Mouse (Mus musculus): ENCODE data around the gene Shbg. TPM values are rescaled to one million over a fixed set of nuclear protein-coding genes. Genes with fewer than 3 reads are reported as not detected.

Shbg gene
- not detected in 2 replicates for total RNA-seq (2014; rRNA removed)
- polyA plus RNA-seq (2015; fragmentation: Nextera tagmentation; extraction: Ambion mirVana): not detected in 2 replicates

- H3K4me1 ChIP-seq (ENCODE audit: insufficient read depth, low read length): 0 out of 2 replicates have a peak, but pooled peaks cover 2% of the 10 kb centered on the region
- ATAC-seq (ENCODE audit: low FRiP score): no peak
- H3K4me3 ChIP-seq (ENCODE audit: low read depth, low read length): no peak within 1 kb of the TSS
- H3K4me2 ChIP-seq (ENCODE audit: low read depth, low read length, poor library complexity, severe bottlenecking): no peak within 1 kb of the TSS
- DNase-seq (ENCODE audit: low spot score): no peak
- TF ChIP-seq CTCF (IDR thresholded peaks at IDR 0.05): no peak
- no peaks in the 10 kb centered on the region for H3K36me3 ChIP-seq (ENCODE audit: insufficient read depth, low read length)
- H3K9ac ChIP-seq (replicated peaks; ENCODE audit: low read length, poor library complexity, severe bottlenecking): no peak within 1 kb of the TSS
- H3K9me3 ChIP-seq (ENCODE audit: low read length): no peaks in the 10 kb centered on the region
- no peak within 1 kb of the TSS for H3K27ac ChIP-seq (ENCODE audit: low read depth, low read length)
- no peaks in the 10 kb centered on the region for H3K27me3 ChIP-seq (ENCODE audit: insufficient read depth, low read length)
- 80% methylated on average over 5 of the region's 5 CpGs for WGBS
Observed at GRCm38 (mm10) chr11:69617805-69618204, at the start of gene Shbg. Gene Shbg (minus strand): TSS chr11:69617905.

DNA sequence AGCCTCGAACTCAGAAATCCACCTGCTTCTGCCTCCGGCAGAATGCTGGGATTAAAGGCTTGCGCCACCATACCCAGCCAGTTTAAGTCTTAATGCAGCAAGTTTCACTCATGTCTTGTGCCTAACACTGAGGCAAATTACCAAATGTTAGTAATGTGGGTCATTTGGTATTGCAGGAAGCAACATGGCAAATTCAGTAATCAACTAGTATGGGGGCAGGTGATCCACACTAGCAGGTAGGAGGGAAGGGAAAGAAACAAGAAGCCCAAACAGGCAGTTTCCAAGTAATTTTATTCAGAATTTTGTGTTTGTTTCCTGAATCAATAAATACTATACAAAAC, 48.9 kb upstream of the Shbg start:
- no peak overlapping the region for H3K4me2 ChIP-seq (ENCODE audit: low read depth, low read length, poor library complexity, severe bottlenecking)
- TF ChIP-seq CTCF (IDR thresholded peaks at IDR 0.05): no peak
- no peak for ATAC-seq (ENCODE audit: low FRiP score)
- no peak overlapping the region for H3K27ac ChIP-seq (ENCODE audit: low read depth, low read length)
- no peaks in the 10 kb centered on the region for H3K9me3 ChIP-seq (ENCODE audit: low read length)
- 82% methylated on average over 3 of the region's 3 CpGs for WGBS
- H3K4me1 ChIP-seq (ENCODE audit: insufficient read depth, low read length): 0 out of 2 replicates have a peak, but pooled peaks cover 7% of the 10 kb centered on the region
- peaks cover 46% of the 10 kb centered on the region for H3K36me3 ChIP-seq (ENCODE audit: insufficient read depth, low read length)
- no peak overlapping the region for H3K4me3 ChIP-seq (ENCODE audit: low read depth, low read length)
- DNase-seq (ENCODE audit: low spot score): no peak
- H3K9ac ChIP-seq (replicated peaks; ENCODE audit: low read length, poor library complexity, severe bottlenecking): no peak overlapping the region
- H3K27me3 ChIP-seq (ENCODE audit: insufficient read depth, low read length): no peaks in the 10 kb centered on the region

DNA sequence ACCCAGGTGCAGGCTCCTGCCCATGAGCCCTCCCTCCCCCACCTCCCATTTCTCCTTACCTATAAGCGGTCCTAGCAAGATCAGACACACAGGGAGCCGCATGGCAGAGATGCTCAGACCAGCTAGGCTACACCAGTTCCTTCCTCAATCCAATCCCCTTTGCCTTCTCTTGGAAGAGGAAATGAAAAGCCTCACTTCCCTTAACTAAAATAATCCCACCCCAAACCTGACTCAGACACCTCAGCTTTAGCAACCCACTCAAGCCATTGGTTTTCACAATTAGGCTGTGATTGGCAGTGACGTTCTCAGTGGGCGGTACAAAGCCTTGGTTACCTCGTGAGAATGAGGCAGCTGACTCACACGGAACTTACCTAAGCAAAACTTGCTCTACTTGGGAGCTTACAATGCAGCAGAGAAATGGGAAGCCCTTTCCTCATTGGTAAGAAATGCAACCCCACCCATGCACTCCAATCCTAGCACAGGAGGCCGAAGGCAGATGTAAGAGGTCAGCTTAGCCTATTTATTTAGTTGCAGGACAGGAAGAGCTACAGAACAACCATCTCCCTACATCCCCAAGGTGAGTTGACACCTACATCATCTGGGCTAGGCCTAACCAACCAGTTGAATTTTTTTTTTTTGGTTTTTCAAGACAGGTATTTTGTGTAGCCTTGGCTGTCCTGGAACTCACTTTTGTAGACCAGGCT, 48.4 kb upstream of the Shbg start, which contains the start of gene Cd68:
Gene Cd68 (minus strand): TSS at position 193 of the 704 bp plus-strand sequence.
- H3K4me3 ChIP-seq (ENCODE audit: low read depth, low read length): no peak within 1 kb of the TSS
- peaks cover 46% of the 10 kb centered on the region for H3K36me3 ChIP-seq (ENCODE audit: insufficient read depth, low read length)
- no peaks in the 10 kb centered on the region for H3K9me3 ChIP-seq (ENCODE audit: low read length)
- H3K4me1 ChIP-seq (ENCODE audit: insufficient read depth, low read length): 0 out of 2 replicates have a peak, but pooled peaks cover 11% of the 10 kb centered on the region
- WGBS: 37% methylated on average over 7 of the region's 7 CpGs
- ATAC-seq (ENCODE audit: low FRiP score) (no peak), DNase-seq (ENCODE audit: low spot score) (peak; percentile 58)
- TF ChIP-seq CTCF (IDR thresholded peaks at IDR 0.05): no peak
- no peak within 1 kb of the TSS for H3K9ac ChIP-seq (replicated peaks; ENCODE audit: low read length, poor library complexity, severe bottlenecking)
- no peaks in the 10 kb centered on the region for H3K27me3 ChIP-seq (ENCODE audit: insufficient read depth, low read length)
- no peak within 1 kb of the TSS for H3K27ac ChIP-seq (ENCODE audit: low read depth, low read length)
- H3K4me2 ChIP-seq (ENCODE audit: low read depth, low read length, poor library complexity, severe bottlenecking): no peak within 1 kb of the TSS

DNA sequence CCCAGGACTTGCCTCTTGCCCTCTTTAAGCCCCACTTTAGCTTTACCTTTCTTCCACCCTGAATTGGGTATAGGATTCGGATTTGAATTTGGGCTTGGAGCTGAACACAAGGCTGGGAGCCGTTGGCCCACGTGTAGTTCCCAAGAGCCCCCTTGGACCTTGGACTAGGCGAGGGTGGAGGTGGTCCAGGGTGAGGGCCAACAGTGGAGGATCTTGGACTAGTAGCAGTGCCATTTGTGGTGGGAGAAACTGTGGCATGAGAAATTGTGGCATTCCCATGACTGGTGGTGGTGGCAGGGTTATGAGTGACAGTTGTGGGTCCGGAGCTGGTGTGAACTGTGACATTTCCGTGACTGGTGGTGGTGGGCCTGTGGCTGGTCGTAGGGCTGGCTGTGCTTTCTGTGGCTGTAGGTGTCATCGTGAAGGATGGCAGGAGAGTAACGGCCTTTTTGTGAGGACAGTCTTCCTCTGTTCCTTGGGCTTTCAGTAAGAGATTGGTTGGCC, 47.8 kb upstream of the Shbg start:
- H3K27ac ChIP-seq (ENCODE audit: low read depth, low read length): no peak overlapping the region
- H3K9me3 ChIP-seq (ENCODE audit: low read length): no peaks in the 10 kb centered on the region
- H3K4me3 ChIP-seq (ENCODE audit: low read depth, low read length): no peak overlapping the region
- H3K9ac ChIP-seq (replicated peaks; ENCODE audit: low read length, poor library complexity, severe bottlenecking): no peak overlapping the region
- 78% methylated on average over 9 of the region's 9 CpGs for WGBS
- DNase-seq (ENCODE audit: low spot score) (no peak), ATAC-seq (ENCODE audit: low FRiP score) (no peak)
- peaks cover 46% of the 10 kb centered on the region for H3K36me3 ChIP-seq (ENCODE audit: insufficient read depth, low read length)
- 0 out of 2 replicates have a peak, but pooled peaks cover 11% of the 10 kb centered on the region for H3K4me1 ChIP-seq (ENCODE audit: insufficient read depth, low read length)
- H3K27me3 ChIP-seq (ENCODE audit: insufficient read depth, low read length): no peaks in the 10 kb centered on the region
- no peak for TF ChIP-seq CTCF (IDR thresholded peaks at IDR 0.05)
- no peak overlapping the region for H3K4me2 ChIP-seq (ENCODE audit: low read depth, low read length, poor library complexity, severe bottlenecking)

GRCm38 (mm10) chr11:69664841-69665240, 47.1 kb upstream of the Shbg start:
- ATAC-seq (ENCODE audit: low FRiP score) (no peak), DNase-seq (ENCODE audit: low spot score) (no peak)
- peaks cover 44% of the 10 kb centered on the region for H3K36me3 ChIP-seq (ENCODE audit: insufficient read depth, low read length)
- H3K27ac ChIP-seq (ENCODE audit: low read depth, low read length): no peak overlapping the region
- no peak overlapping the region for H3K9ac ChIP-seq (replicated peaks; ENCODE audit: low read length, poor library complexity, severe bottlenecking)
- H3K4me1 ChIP-seq (ENCODE audit: insufficient read depth, low read length): 0 out of 2 replicates have a peak, but pooled peaks cover 10% of the 10 kb centered on the region
- no peak overlapping the region for H3K4me3 ChIP-seq (ENCODE audit: low read depth, low read length)
- no peaks in the 10 kb centered on the region for H3K27me3 ChIP-seq (ENCODE audit: insufficient read depth, low read length)
- no peak overlapping the region for H3K4me2 ChIP-seq (ENCODE audit: low read depth, low read length, poor library complexity, severe bottlenecking)
- 92% methylated on average over 7 of the region's 7 CpGs for WGBS
- no peaks in the 10 kb centered on the region for H3K9me3 ChIP-seq (ENCODE audit: low read length)
- TF ChIP-seq CTCF (IDR thresholded peaks at IDR 0.05): no peak

DNA sequence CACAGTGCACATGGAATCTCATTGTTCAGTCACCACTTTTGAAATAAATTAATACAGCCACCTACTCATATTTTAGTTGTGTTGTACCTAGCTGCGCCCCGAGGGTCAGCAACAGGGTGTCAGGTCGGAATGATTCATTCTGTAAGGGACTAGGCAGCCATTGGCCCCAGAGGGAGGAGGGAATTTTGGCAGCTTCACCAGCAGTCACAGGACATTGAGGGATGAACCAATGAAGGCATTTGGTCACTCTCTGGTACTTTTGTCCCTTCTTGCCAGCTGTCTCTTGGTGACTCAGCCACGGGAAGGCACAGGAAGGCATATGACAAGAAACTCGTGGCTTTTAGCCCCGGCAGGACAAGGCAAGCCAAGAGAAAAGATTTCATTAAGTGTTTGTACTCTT, 46.1 kb upstream of the Shbg start:
- H3K4me2 ChIP-seq (ENCODE audit: low read depth, low read length, poor library complexity, severe bottlenecking): no peak overlapping the region
- ATAC-seq (ENCODE audit: low FRiP score): no peak
- H3K9ac ChIP-seq (replicated peaks; ENCODE audit: low read length, poor library complexity, severe bottlenecking): no peak overlapping the region
- no peak overlapping the region for H3K27ac ChIP-seq (ENCODE audit: low read depth, low read length)
- H3K36me3 ChIP-seq (ENCODE audit: insufficient read depth, low read length): peaks cover 37% of the 10 kb centered on the region
- H3K27me3 ChIP-seq (ENCODE audit: insufficient read depth, low read length): no peaks in the 10 kb centered on the region
- no peak for TF ChIP-seq CTCF (IDR thresholded peaks at IDR 0.05)
- DNase-seq (ENCODE audit: low spot score): no peak
- H3K4me1 ChIP-seq (ENCODE audit: insufficient read depth, low read length): 0 out of 2 replicates have a peak, but pooled peaks cover 5% of the 10 kb centered on the region
- no peak overlapping the region for H3K4me3 ChIP-seq (ENCODE audit: low read depth, low read length)
- no peaks in the 10 kb centered on the region for H3K9me3 ChIP-seq (ENCODE audit: low read length)
- WGBS: 87% methylated on average over 6 of the region's 6 CpGs
